Mouse (Mus musculus) thymus, postnatal 36 days (tissue): ENCODE measurements around the gene 4930513O06Rik.

Experiments
- DNase-seq, 2 experiments: peaks; one replicate each; pipeline ENCODE4 v3.0.0; 2022; ENCODE audit warnings: mixed read lengths in 2 of 2

The 4930513O06Rik gene

DNA sequence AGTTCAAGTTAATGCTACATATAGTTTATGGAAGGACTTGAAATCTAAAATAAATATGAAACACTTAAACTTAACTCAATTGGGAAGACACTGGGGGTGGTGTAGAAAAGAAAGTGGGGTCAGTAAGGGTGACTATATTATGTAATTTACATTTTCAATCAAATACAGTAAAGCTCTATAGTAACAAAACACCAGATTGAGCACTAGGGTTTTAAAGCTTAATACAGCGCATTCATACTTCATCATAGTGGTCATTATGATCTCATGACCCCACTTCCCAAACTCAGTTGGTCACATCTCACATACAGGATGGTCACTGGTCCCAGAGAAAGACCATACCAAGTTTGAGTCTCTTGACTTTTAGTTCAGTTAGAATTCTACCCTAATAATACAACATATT lies at the start of gene 4930513O06Rik:
4930513O06Rik (plus strand) TSS at position 301 of the 400 bp plus-strand sequence.
- no peak for DNase-seq

DNA sequence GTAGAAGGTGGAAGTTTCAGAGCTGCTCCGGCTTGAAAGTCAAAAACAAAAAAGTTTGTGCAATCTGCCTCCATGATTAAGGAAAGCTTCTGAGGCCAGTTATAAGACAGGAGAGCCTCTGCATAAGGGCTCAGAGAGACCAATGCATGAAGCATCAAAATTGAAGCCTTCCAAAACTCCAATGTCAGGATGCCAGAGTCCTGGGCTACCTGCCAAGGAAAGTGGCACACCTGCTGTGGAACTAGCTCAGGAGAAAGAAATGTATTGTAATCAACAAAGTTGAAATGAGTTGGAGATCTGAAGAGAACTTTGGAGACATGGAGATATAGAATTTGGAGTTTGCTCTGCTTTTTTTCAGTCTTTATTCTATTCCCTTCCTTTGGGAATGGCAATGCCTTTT lies 48.4 kb upstream of the 4930513O06Rik start:
- no peak for DNase-seq

DNA sequence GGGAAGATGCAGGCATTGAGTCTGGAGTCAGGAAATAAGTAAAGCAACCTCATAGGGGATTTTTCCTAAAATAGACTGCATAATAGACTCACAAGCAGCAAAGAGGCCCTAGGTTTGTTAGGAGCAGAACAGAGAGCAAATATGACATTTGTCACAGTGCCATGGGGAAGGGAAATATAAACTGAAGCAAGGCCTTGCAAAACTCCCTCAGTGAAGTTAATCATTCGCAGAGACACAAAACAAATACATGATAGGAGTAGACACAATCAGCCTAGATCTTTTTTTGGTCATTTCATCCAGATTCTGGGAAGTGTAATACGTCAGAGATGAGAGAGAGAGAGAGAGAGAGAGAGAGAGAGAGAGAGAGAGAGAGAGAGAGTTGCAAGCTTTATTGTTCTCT lies 46.7 kb upstream of the 4930513O06Rik start:
- DNase-seq: no peak

DNA sequence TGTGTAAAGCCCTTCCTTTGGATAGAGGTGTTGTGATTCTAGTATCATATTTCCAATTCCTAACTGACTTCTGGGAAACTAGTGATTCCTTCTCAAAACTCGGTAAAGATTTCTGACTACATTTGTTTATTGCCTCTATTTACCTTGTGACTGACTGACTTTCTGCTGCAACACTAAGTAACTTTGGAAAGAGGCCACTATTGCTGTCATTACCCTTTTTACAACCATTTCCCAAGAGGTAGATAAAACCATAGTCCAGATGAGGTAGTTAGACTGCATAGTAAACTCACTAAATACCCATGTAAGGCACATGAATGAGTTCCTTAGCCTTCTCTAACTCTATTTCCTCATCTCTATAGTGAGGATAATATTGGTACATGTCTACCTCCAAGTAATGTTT lies 44.9 kb upstream of the 4930513O06Rik start:
- no peak for DNase-seq

DNA sequence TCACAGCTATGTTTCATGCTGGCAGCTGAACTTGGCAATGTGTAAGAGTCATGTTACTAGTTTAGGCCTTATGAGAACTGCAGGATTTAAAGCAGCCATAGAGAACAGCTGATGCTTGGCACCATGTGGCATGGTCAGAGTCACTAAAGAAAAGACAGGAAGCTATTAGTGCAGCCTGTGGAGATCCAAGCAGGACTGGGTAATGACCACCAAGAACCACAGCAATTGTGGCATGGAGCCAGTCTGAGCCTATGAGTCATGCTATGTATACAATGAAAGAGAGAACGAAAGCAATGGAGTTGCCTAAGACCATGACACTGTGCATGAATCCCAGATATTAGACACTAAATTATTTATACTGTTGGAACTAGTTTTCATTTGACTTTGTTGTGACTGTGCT lies 34.1 kb upstream of the 4930513O06Rik start:
- no peak for DNase-seq

DNA sequence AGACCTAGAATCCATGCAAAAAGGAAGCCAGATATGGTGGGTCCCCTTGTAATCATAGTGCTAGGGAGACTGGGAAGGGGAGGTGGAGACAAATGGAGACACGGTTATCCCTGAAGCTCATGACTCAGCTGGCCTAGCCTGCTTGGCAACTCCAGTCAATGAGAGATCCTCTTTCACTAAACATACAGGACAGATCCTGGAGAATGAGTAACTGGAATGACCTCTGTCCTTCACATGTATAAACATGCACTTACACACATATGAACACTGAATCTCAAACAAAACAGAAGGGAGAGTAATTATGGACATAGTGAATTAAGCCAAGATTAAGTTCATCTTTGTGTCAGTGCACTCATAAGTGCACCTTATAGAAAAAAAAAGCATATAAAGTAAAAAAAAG lies 32.9 kb upstream of the 4930513O06Rik start:
- no peak for DNase-seq

DNA sequence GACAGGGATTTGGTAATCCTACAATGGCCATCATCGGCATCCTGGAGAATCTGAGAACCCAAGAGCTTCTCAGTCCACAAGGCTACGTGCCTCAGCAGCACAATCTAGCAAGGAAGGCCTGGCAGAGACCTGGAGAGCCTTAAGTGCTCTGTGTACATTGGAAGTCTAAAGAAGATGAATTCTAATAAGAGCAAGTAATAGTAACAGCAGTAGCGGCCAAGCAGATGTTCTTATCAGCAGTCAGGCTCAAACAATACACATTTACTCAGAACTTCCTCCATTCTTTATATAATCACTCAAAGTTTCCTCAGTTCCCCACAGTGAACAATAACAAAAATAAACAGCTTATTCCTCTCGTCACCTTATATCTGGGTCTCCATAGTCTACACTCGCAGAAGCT lies 22.0 kb upstream of the 4930513O06Rik start:
- no peak for DNase-seq

DNA sequence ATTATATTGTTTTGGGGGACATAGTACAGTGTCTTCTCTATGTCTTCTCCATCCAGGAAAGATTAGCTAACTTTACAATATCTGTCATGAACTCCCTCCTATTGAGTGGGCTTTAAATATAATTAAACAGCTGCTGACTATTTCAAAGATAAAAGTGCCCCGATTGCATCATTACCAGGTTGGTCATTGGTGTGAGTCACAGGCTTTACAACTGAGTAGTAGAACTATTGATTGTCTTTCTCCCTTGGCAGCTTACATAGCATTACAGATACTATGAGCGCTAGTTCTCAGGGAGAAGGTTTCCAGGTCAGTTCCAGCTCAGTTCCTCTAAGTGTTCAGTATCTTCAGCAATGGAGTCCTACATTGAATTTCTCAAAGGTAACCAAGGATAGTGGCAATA lies 7.5 kb upstream of the 4930513O06Rik start:
- no peak for DNase-seq

DNA sequence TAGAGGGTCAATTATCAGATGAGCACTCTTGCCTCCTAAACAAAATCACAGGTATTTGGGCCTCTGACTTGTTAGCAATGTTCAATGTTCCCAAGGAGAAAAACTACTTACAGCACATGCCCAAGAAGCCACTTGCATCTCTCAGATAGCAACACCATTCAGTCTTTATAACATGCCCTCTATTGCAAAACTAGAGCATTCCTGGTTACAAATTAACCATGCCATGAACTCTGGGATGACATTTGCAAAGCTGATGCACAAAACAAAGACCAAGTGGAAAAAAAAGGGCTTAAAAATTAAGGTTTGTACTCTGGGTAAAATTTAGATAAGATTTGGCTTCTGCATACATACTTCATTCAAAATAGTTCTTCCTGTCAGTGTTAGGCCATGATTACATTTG lies 966 bp upstream of the 4930513O06Rik start, which contains the start of gene Serpina7:
Serpina7 (minus strand) TSS at position 160 of the 400 bp plus-strand sequence.
- DNase-seq: no peak

DNA sequence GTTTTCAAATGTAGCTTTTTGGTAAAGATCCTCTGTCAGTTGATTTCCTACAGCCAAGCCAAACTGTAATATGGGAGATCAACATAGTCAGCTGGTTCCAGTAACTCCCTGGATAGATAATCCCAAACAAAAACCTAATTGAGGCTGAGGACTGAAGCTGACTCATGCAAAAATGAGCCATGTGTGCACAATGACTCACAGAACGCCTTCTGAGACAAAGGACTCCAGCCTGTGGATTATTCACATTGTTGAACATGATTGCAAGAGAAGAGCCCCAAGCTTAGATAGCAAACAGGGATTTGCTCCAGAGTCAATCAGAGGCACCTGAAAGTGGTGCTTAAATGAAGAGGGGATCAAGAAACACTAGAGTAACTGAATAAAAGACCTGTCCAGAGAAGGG lies 11.2 kb downstream of the 4930513O06Rik start:
- DNase-seq: no peak

DNA sequence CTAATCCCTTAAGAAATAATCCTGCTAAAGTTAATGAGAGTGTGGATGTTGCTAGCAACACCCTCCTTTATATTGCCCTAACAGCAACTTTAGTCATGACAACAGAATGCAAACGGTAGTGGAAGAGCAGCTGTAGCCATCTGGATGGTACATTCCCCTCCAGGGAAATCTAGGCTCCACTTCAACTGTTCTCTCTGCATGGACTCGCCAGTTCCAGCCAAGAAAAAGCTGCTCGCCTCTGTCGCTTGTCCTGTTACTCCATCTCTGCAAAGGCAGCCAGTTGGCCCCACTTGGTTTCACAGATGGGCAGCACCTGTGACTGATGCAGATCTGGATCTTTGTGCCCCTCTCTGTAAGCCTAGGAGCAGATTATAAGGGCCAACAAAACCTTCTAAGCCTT lies 48.0 kb downstream of the 4930513O06Rik start:
- no peak for DNase-seq
